Mouse (Mus musculus): ENCODE measurements at regions not wholly inside any gene's neighbourhood (a gene's known extent, or its start where the extent isn't known, plus 50 kb on each side); places are given as distances from the start of the nearest gene placed in this dataset.

- H3K27me3 ChIP-seq (ENCODE audit: control insufficient read depth, insufficient read depth, low read length): no peaks in the 10 kb centered on the region
- no peaks in the 10 kb centered on the region for H3K9me3 ChIP-seq (ENCODE audit: control insufficient read depth, low read length)
- 87% methylated on average over 5 of the region's 5 CpGs for WGBS
- no peak overlapping the region for H3K9ac ChIP-seq (ENCODE audit: low read length)
- no peak for DNase-seq (ENCODE audit: low spot score)
- no peak overlapping the region for H3K4me3 ChIP-seq (ENCODE audit: low read depth, low read length)
- no peak overlapping the region for H3K27ac ChIP-seq (ENCODE audit: low read depth, low read length)
- H3K4me1 ChIP-seq (replicated peaks; ENCODE audit: control insufficient read depth, insufficient read depth, low read length): no peaks in the 10 kb centered on the region
- H3K4me2 ChIP-seq (ENCODE audit: low read depth, low read length, severe bottlenecking): no peak overlapping the region
- no peaks in the 10 kb centered on the region for H3K36me3 ChIP-seq (ENCODE audit: control insufficient read depth, insufficient read depth, low read length)
- no peak for ATAC-seq (replicated peaks; ENCODE audit: low FRiP score)
Measured at GRCm38 (mm10) chr15:61670556-61670955, 747.7 kb upstream of the A1bg start.

GRCm38 (mm10) chr15:61660581-61660980, 737.8 kb upstream of the A1bg start:
- ATAC-seq (replicated peaks; ENCODE audit: low FRiP score) (no peak), DNase-seq (ENCODE audit: low spot score) (no peak)
- Histone ChIP-seq H3K9me3 (ENCODE audit: control insufficient read depth, low read length) (no peaks in the 10 kb centered on the region), H3K4me3 (ENCODE audit: low read depth, low read length) (no peak overlapping the region), H3K4me1 (replicated peaks; ENCODE audit: control insufficient read depth, insufficient read depth, low read length) (no peaks in the 10 kb centered on the region), H3K4me2 (ENCODE audit: low read depth, low read length, severe bottlenecking) (no peak overlapping the region), H3K9ac (ENCODE audit: low read length) (no peak overlapping the region), H3K36me3 (ENCODE audit: control insufficient read depth, insufficient read depth, low read length) (no peaks in the 10 kb centered on the region), H3K27me3 (ENCODE audit: control insufficient read depth, insufficient read depth, low read length) (no peaks in the 10 kb centered on the region), H3K27ac (ENCODE audit: low read depth, low read length) (no peak overlapping the region)
- 63% methylated on average over 3 of the region's 3 CpGs for WGBS

- H3K4me1 ChIP-seq (replicated peaks; ENCODE audit: control insufficient read depth, insufficient read depth, low read length): no peaks in the 10 kb centered on the region
- H3K27me3 ChIP-seq (ENCODE audit: control insufficient read depth, insufficient read depth, low read length): no peaks in the 10 kb centered on the region
- DNase-seq (ENCODE audit: low spot score): no peak
- no peaks in the 10 kb centered on the region for H3K36me3 ChIP-seq (ENCODE audit: control insufficient read depth, insufficient read depth, low read length)
- ATAC-seq (replicated peaks; ENCODE audit: low FRiP score): no peak
- H3K27ac ChIP-seq (ENCODE audit: low read depth, low read length): no peak overlapping the region
- no peak overlapping the region for H3K4me2 ChIP-seq (ENCODE audit: low read depth, low read length, severe bottlenecking)
- no peak overlapping the region for H3K4me3 ChIP-seq (ENCODE audit: low read depth, low read length)
- no peaks in the 10 kb centered on the region for H3K9me3 ChIP-seq (ENCODE audit: control insufficient read depth, low read length)
- H3K9ac ChIP-seq (ENCODE audit: low read length): no peak overlapping the region
Measured at GRCm38 (mm10) chr15:61656951-61657350, 734.1 kb upstream of the A1bg start.

- no peaks in the 10 kb centered on the region for H3K9me3 ChIP-seq (ENCODE audit: control insufficient read depth, low read length)
- ATAC-seq (replicated peaks; ENCODE audit: low FRiP score) (no peak), DNase-seq (ENCODE audit: low spot score) (no peak)
- no peaks in the 10 kb centered on the region for H3K36me3 ChIP-seq (ENCODE audit: control insufficient read depth, insufficient read depth, low read length)
- H3K27ac ChIP-seq (ENCODE audit: low read depth, low read length): no peak overlapping the region
- no peaks in the 10 kb centered on the region for H3K4me1 ChIP-seq (replicated peaks; ENCODE audit: control insufficient read depth, insufficient read depth, low read length)
- H3K9ac ChIP-seq (ENCODE audit: low read length): no peak overlapping the region
- no peaks in the 10 kb centered on the region for H3K27me3 ChIP-seq (ENCODE audit: control insufficient read depth, insufficient read depth, low read length)
- no peak overlapping the region for H3K4me2 ChIP-seq (ENCODE audit: low read depth, low read length, severe bottlenecking)
- WGBS: 96% methylated on average over 1 of the region's 1 CpGs
- H3K4me3 ChIP-seq (ENCODE audit: low read depth, low read length): no peak overlapping the region
Measured at GRCm38 (mm10) chr15:61654846-61655245, 732.0 kb upstream of the A1bg start.

- Histone ChIP-seq H3K9ac (ENCODE audit: low read length) (no peak overlapping the region), H3K4me1 (replicated peaks; ENCODE audit: control insufficient read depth, insufficient read depth, low read length) (no peaks in the 10 kb centered on the region), H3K9me3 (ENCODE audit: control insufficient read depth, low read length) (no peaks in the 10 kb centered on the region), H3K27me3 (ENCODE audit: control insufficient read depth, insufficient read depth, low read length) (no peaks in the 10 kb centered on the region), H3K4me2 (ENCODE audit: low read depth, low read length, severe bottlenecking) (no peak overlapping the region), H3K36me3 (ENCODE audit: control insufficient read depth, insufficient read depth, low read length) (no peaks in the 10 kb centered on the region), H3K27ac (ENCODE audit: low read depth, low read length) (no peak overlapping the region), H3K4me3 (ENCODE audit: low read depth, low read length) (no peak overlapping the region)
- no peak for DNase-seq (ENCODE audit: low spot score)
- 72% methylated on average over 1 of the region's 1 CpGs for WGBS
- ATAC-seq (replicated peaks; ENCODE audit: low FRiP score): no peak
Measured at GRCm38 (mm10) chr15:61653853-61654252, 731.0 kb upstream of the A1bg start.

GRCm38 (mm10) chr15:61618638-61619500, 696.1 kb upstream of the A1bg start:
- Histone ChIP-seq H3K36me3 (ENCODE audit: control insufficient read depth, insufficient read depth, low read length) (no peaks in the 10 kb centered on the region), H3K27me3 (ENCODE audit: control insufficient read depth, insufficient read depth, low read length) (no peaks in the 10 kb centered on the region), H3K4me3 (ENCODE audit: low read depth, low read length) (no peak overlapping the region), H3K4me2 (ENCODE audit: low read depth, low read length, severe bottlenecking) (no peak overlapping the region), H3K9ac (ENCODE audit: low read length) (no peak overlapping the region), H3K27ac (ENCODE audit: low read depth, low read length) (no peak overlapping the region), H3K9me3 (ENCODE audit: control insufficient read depth, low read length) (no peaks in the 10 kb centered on the region), H3K4me1 (replicated peaks; ENCODE audit: control insufficient read depth, insufficient read depth, low read length) (no peaks in the 10 kb centered on the region)
- 72% methylated on average over 8 of the region's 8 CpGs for WGBS
- DNase-seq (ENCODE audit: low spot score): no peak
- no peak for ATAC-seq (replicated peaks; ENCODE audit: low FRiP score)

- no peak overlapping the region for H3K9ac ChIP-seq (ENCODE audit: low read length)
- 87% methylated on average over 3 of the region's 3 CpGs for WGBS
- no peaks in the 10 kb centered on the region for H3K36me3 ChIP-seq (ENCODE audit: control insufficient read depth, insufficient read depth, low read length)
- no peaks in the 10 kb centered on the region for H3K27me3 ChIP-seq (ENCODE audit: control insufficient read depth, insufficient read depth, low read length)
- DNase-seq (ENCODE audit: low spot score): no peak
- no peaks in the 10 kb centered on the region for H3K4me1 ChIP-seq (replicated peaks; ENCODE audit: control insufficient read depth, insufficient read depth, low read length)
- no peak overlapping the region for H3K4me3 ChIP-seq (ENCODE audit: low read depth, low read length)
- H3K4me2 ChIP-seq (ENCODE audit: low read depth, low read length, severe bottlenecking): no peak overlapping the region
- ATAC-seq (replicated peaks; ENCODE audit: low FRiP score): no peak
- no peaks in the 10 kb centered on the region for H3K9me3 ChIP-seq (ENCODE audit: control insufficient read depth, low read length)
- H3K27ac ChIP-seq (ENCODE audit: low read depth, low read length): no peak overlapping the region
Measured at GRCm38 (mm10) chr15:61610662-61611061, 687.9 kb upstream of the A1bg start.

- H3K27ac ChIP-seq (ENCODE audit: low read depth, low read length): no peak overlapping the region
- no peaks in the 10 kb centered on the region for H3K36me3 ChIP-seq (ENCODE audit: control insufficient read depth, insufficient read depth, low read length)
- no peak overlapping the region for H3K4me3 ChIP-seq (ENCODE audit: low read depth, low read length)
- DNase-seq (ENCODE audit: low spot score) (no peak), ATAC-seq (replicated peaks; ENCODE audit: low FRiP score) (no peak)
- H3K9ac ChIP-seq (ENCODE audit: low read length): no peak overlapping the region
- no peak overlapping the region for H3K4me2 ChIP-seq (ENCODE audit: low read depth, low read length, severe bottlenecking)
- H3K9me3 ChIP-seq (ENCODE audit: control insufficient read depth, low read length): no peaks in the 10 kb centered on the region
- 89% methylated on average over 6 of the region's 6 CpGs for WGBS
- no peaks in the 10 kb centered on the region for H3K27me3 ChIP-seq (ENCODE audit: control insufficient read depth, insufficient read depth, low read length)
- no peaks in the 10 kb centered on the region for H3K4me1 ChIP-seq (replicated peaks; ENCODE audit: control insufficient read depth, insufficient read depth, low read length)
Measured at GRCm38 (mm10) chr15:61609656-61610055, 686.8 kb upstream of the A1bg start.

GRCm38 (mm10) chr15:61608301-61608731, 685.5 kb upstream of the A1bg start:
- WGBS: 89% methylated on average over 6 of the region's 6 CpGs
- Histone ChIP-seq H3K9ac (ENCODE audit: low read length) (no peak overlapping the region), H3K4me2 (ENCODE audit: low read depth, low read length, severe bottlenecking) (no peak overlapping the region), H3K27ac (ENCODE audit: low read depth, low read length) (no peak overlapping the region), H3K4me3 (ENCODE audit: low read depth, low read length) (no peak overlapping the region), H3K9me3 (ENCODE audit: control insufficient read depth, low read length) (no peaks in the 10 kb centered on the region), H3K4me1 (replicated peaks; ENCODE audit: control insufficient read depth, insufficient read depth, low read length) (no peaks in the 10 kb centered on the region), H3K27me3 (ENCODE audit: control insufficient read depth, insufficient read depth, low read length) (no peaks in the 10 kb centered on the region), H3K36me3 (ENCODE audit: control insufficient read depth, insufficient read depth, low read length) (no peaks in the 10 kb centered on the region)
- no peak for DNase-seq (ENCODE audit: low spot score)
- no peak for ATAC-seq (replicated peaks; ENCODE audit: low FRiP score)

All from forebrain, embryonic 11.5 days (tissue).